Mouse (Mus musculus) thymus, postnatal 14 days (tissue): ENCODE results near the gene Ubr4.

Source experiments
- DNase-seq: peaks from one replicate; pipeline ENCODE4 v3.0.0; 2021

Gene Ubr4

DNA sequence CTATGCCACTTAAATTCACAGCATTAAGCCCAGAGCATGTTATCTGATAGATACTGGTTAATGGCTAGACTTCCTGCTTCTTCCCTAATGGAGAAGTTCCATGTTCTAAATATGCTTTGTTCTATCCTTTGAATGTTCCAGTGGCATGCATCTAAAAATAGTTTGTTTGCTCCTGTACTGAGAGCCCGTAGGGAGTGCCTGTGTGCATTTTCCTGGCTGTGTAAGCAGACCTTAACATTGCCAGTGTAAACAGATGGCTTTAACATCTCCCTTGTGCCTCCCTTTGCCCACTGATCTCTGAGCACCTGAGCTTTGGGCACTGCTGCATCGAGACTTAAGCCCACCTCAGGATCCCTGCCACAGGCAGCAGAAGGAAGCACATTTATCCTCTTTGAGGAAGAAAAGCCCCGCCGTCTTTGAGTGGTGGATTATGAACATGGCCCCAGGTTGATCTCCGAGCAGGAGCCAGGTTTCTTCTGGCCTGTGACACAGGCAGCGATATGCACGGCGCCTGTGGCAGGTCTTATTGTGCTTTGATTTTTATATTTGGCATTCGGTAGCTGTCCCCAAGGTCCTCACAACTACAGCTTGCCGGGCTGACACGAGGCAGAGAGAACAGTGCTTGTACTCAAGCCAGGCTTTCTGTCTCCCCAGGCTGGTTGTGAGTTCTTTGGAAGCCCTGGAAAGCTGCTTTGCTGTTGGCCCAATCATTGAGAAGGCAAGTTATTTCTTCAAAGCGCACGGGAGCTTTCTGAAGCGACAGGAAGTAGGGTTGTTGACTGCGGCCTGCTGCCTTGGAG, 80.8 kb downstream of the Ubr4 start:
- no peak for DNase-seq

- DNase-seq, result no peak
These were observed 88.8 kb downstream of the Ubr4 start for GRCm38 (mm10) chr4:139441244-139441643.

DNA sequence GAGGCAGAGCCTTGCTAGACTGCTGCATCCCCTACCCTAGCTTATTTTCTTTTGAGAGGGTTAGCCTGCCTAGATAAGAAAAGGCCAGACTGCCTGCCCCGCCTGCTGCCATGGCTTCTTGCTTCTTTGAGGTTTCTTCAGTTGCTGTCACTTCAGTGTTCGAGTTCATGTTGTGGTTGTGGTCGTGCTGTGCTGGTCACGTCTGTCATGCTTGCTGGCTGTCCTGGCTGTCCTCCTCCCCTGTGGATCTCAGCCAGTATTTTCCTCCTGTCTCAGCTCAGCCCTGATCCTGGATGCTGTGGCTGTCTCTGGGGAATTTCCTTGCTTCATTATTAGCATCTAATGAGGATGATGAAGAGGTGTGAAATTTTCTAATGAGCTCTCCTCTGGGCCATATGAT, 89.4 kb downstream of the Ubr4 start:
- DNase-seq, result no peak

DNA sequence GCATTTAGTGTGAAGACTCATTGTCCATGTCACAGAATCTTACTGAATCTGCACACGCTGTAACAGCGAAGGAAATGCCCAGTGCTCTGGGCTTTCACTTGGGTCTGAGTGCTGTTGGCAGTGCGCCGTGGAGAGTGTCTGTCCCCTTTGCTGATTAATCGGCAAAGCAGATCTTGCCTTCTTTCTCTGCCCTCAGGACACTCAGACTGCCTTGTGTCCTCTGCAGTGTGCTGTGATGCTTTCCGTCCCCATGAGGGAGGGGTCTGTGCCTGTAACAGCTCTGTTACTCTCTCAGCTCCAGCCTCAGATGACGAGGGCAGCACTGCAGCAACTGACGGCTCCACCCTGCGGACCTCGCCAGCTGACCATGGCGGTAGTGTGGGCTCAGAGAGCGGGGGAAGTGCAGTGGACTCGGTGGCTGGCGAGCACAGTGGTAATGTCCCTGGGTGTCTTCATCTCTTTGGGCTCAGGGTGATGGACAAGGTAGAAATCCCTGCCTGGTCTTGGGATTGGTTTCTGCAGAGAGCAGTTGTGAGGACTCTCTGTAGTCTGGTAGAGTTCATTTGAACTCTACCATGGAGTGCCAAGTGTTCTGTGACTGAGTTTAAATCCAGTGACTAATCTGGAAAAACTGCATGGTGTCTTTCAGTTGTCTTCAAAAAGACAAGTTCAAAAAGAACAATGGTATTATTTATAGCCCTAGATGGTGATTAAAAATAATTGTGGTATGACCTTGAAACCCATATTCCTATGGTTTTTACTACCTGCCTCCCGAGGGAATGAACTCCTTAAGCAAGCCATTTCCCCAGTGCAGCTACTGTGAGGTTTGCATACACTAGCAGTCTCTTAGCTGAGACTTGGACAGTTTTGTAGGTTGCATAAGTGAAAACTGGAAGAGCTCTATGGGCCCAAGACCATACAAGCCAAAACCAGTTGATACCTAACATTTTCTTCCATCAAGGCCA, 90.3 kb downstream of the Ubr4 start:
- DNase-seq, result no peak

GRCm38 (mm10) chr4:139444315-139444714, 91.9 kb downstream of the Ubr4 start:
- no peak for DNase-seq

GRCm38 (mm10) chr4:139446176-139446575, 93.8 kb downstream of the Ubr4 start:
- no peak for DNase-seq

DNA sequence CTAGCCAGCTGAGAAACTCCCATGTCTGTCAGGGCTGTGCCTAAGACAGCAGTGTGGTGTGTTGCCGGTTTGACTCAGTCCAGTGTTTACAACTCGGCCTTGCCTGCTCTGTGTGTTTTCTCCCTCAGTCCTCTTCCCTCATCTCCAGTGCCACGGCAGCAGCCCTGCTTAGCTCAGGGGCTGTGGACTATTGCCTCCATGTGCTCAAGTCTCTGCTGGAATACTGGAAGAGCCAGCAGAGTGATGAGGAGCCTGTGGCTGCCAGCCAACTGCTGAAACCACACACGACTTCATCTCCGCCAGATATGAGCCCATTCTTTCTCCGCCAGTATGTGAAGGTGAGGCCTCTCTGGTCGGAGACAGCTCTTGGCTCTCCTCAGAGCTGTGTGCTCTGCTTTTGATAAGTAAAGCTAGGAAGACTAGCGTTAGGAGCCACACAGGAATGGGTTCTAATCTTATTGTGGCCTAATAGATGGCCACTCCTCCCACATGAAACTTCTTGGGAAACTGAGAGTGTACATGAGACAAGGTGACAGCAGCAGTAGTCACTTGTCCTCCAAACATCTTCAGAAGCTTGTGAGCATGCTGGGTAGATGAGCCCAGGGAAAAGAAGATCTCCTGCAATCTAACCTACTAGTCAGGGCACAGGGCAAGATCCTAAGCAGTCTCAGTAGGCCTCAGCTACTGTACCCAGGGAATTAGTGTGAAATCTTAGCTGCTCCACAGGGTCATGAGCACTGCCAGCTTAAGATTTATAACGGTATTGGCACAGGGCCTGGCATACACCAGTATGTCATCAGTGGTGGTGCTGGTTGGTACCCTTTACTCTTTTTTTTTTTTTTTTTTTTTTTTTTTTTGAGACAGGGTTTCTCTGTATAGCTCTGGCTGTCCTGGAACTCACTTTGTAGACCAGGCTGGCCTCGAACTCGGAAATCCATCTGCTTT, 94.6 kb downstream of the Ubr4 start:
- DNase-seq, result no peak

GRCm38 (mm10) chr4:139452944-139453700, 100.7 kb downstream of the Ubr4 start:
- no peak for DNase-seq

- DNase-seq, result no peak
These were observed 101.9 kb downstream of the Ubr4 start for GRCm38 (mm10) chr4:139454339-139454738.

GRCm38 (mm10) chr4:139459970-139460369, 107.6 kb downstream of the Ubr4 start:
- no peak for DNase-seq

DNA sequence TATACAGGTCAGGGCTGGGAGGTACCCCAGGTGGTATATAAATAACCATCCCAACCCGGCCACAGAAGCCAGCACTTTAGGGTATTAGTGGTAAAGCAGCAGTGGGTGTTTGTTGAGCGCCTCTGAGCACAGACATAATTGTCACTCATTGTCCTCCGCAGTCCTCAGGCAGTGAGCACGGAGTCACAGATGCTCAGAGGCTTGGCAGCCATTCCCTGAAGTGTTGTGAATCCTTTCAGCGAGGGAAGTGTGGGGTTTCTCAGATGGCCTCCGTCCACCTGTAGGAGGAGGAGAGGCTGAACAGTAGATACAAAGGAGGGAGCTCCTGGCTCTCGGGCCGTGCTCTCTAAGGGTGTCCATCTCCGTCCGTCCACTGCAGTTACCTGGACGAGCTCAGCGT, 111.8 kb downstream of the Ubr4 start:
- DNase-seq, result no peak

- DNase-seq, result no peak
These were observed 114.1 kb downstream of the Ubr4 start for GRCm38 (mm10) chr4:139466541-139466940.

GRCm38 (mm10) chr4:139470198-139470597, 117.8 kb downstream of the Ubr4 start:
- peak; percentile 77 for DNase-seq

- no peak for DNase-seq
These were observed 124.5 kb downstream of the Ubr4 start for GRCm38 (mm10) chr4:139476663-139477625.

DNA sequence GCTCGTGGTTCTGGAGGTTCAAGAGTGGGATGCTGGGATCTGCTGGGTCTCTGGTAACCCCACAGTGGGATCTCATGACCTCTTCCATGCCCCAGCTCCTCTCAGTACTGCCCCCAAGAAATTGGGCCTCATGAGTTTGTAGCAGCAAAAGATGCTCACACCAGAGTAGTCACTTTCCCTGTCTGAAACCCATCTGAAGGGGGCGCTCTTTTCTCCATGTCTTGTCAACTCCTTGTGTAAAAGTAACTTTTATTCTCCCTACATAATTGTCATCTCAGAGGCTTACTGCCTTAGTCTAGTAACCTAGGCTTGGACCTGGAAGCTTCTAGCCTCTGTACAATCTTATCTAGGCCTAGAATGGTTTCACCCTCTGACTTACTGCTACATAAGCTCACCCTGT, 125.6 kb downstream of the Ubr4 start:
- peak; percentile 15 for DNase-seq

GRCm38 (mm10) chr4:139479176-139479575, 126.8 kb downstream of the Ubr4 start:
- no peak for DNase-seq

DNA sequence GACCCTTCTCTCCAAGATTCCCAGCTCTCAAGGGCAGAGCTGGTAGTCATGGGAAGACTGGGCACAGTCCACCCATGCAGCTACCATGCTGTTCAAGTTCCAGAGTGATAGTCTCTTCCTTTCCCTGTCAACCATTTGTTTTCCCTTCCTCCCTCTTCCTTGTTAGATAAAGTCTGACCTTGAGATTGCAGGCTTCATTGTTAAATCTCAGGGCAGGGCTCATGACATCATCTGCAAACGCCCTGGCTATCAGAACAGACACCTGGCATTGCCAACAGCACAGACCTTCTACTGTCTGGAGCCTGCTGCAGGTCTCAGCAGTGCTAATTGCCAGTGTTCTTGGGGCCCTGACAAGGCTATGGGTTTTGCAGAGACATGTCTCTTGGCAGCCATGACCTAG, 129.0 kb downstream of the Ubr4 start:
- DNase-seq, result no peak

DNA sequence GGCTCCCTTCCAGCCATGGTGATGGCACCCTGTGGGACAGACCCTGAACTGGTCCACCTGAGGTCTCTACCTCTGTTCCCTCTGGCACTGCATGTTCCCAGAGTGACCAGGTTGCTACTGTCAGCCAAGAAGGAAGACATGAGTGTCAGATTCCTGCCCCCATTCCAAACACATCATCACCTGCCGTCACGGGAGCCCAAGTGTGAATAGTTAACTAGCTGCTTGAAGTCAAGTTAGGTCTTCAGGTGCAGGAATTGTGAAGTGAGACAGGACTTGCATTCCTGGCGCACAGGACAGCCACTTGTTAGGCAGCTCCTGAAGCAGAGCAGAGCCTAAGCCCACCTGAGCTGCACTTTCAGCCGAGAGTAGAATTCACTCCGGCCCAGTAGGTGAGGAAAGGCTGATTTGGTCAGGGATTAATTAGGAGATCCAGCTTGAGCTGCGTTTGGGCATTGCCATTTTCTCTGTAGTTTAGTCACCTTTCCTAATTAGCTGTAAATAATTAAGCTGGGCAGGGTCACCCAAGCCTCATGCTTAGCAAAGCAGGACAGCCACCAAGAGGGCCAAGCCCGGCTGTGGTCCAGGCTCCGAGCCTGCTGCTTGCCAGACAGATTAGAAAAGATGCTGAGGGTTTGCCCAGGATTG, 131.2 kb downstream of the Ubr4 start:
- no peak for DNase-seq

GRCm38 (mm10) chr4:139484496-139484895, 132.1 kb downstream of the Ubr4 start:
- DNase-seq, result no peak

- no peak for DNase-seq
These were observed 134.7 kb downstream of the Ubr4 start for GRCm38 (mm10) chr4:139487085-139487484.
